Mouse (Mus musculus) frontal cortex, postnatal 25 days (tissue): ENCODE measurements around the gene Gbe1.

Source experiments
- DNase-seq, 2 experiments: peaks; one replicate each; pipeline ENCODE4 v3.0.0; 2022; ENCODE audit warnings: low spot score in 2 of 2

Gbe1 gene

GRCm38 (mm10) chr16:70568341-70569265, 254.9 kb downstream of the Gbe1 start:
- peak; percentile 10 to 34 for DNase-seq

- DNase-seq: peak; percentile 27 to 36
Observed at GRCm38 (mm10) chr16:70585964-70586363, 272.2 kb downstream of the Gbe1 start.

GRCm38 (mm10) chr16:70602326-70602725, 288.6 kb downstream of the Gbe1 start:
- DNase-seq: no peak

DNA sequence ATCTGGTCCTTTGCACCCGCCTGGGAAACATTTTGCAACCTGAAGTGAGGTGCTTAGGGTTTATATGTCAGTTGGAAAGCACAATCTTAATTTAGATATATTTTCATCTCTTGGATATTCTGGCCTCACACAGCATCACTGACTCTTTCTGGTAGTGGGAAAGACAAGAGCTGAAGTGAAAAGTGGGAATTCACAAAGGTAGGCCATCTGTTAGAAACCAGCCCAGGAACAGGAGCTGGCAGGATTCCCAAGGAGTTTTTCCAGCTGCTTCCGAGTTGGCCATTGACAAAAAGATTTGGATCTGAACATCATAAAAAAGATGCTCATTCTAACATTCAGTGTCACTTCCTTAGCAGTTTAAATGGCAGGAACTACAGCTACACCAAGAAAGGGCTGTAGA, 294.6 kb downstream of the Gbe1 start:
- no peak for DNase-seq

DNA sequence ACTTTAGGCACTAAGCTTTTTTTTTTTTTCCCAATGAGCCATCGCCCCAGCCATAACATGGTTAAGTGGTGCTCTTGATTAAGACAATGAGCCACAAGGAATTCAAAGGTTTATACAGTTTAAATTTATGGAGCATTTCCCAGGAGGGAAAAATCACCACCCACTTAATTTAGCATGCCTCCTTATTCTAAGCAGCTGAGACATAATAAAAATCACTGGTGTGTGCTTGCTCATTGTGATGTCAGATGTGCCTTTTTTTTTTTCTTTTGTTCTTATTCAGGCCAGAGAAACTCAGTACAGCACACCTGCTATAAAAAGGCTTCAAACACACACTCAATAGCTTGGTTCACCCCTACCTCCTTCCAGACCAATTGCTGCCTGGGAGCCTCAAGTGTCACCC, 303.9 kb downstream of the Gbe1 start:
- no peak for DNase-seq

DNA sequence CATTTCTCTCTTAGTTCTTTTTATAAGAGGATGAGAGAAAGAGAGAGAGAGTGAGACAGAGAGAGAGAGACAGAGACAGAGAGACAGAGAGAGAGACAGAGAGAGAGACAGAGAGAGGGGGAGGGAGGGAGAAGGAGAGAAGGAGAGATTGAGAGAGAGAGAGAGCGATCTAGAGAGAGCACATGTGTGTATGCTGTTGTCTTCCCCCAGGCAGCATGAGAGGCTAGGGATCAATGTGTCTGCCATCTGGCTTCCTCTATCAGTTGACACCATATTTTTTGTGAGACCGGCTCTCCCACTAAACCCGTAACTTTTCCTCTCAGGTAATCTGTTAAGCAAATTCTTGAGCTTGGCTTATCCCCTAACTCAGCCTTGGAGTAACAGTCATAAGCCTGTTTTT, 304.4 kb downstream of the Gbe1 start:
- no peak for DNase-seq
